Mouse (Mus musculus) kidney, embryonic 14.5 days (tissue): ENCODE results near the gene Ptafr. TPM values are rescaled to one million over a fixed set of nuclear protein-coding genes. Genes with fewer than 3 reads are reported as not detected.

Experiments used
- ATAC-seq: fragments of 200-750 bp; cut with Nextera tagmentation; 2 replicates; pipeline ENCODE4 v1.8.0; 2017; ENCODE audit warnings: moderate number of reproducible peaks, mild to moderate bottlenecking, moderate TSS enrichment, moderate library complexity; ENCODE audit not compliant: low FRiP score, low TSS enrichment
- H3K27ac ChIP-seq: fragments of 300-500 bp; sonication (generic); 2 replicates; pipeline ENCODE4 v1.5.1; 2014; ENCODE audit warnings: low read depth, mild to moderate bottlenecking, low read length, moderate library complexity, mixed read lengths
- H3K27me3 ChIP-seq: fragments of 300-500 bp; sonication (generic); 2 replicates; pipeline ENCODE4 v1.6.1; 2014; ENCODE audit warnings: mild to moderate bottlenecking, low read length; ENCODE audit not compliant: control insufficient read depth, insufficient read depth
- H3K36me3 ChIP-seq: fragments of 300-500 bp; sonication (generic); 2 replicates; pipeline ENCODE4 v1.6.1; 2014; ENCODE audit warnings: low read length, mixed read lengths; ENCODE audit not compliant: control insufficient read depth, insufficient read depth
- H3K4me1 ChIP-seq: fragments of 300-500 bp; sonication (generic); 2 replicates; pipeline ENCODE4 v1.6.1; 2014; ENCODE audit warnings: low read length, mixed read lengths; ENCODE audit not compliant: control insufficient read depth, insufficient read depth
- H3K4me2 ChIP-seq: fragments of 300-500 bp; sonication (generic); replicated peaks from 2 replicates; pipeline ENCODE4 v1.6.1; 2014; ENCODE audit warnings: low read depth, mild to moderate bottlenecking, low read length
- H3K4me3 ChIP-seq: fragments of 300-500 bp; sonication (generic); 2 replicates; pipeline ENCODE4 v1.5.1; 2014; ENCODE audit warnings: mild to moderate bottlenecking, low read length
- H3K9ac ChIP-seq: fragments of 300-500 bp; sonication (generic); 2 replicates; pipeline ENCODE4 v1.6.1; 2014; ENCODE audit warnings: low read depth, mild to moderate bottlenecking, low read length, moderate library complexity
- H3K9me3 ChIP-seq: fragments of 300-500 bp; sonication (generic); 2 replicates; pipeline ENCODE4 v1.6.1; 2016; ENCODE audit warnings: low read length; ENCODE audit not compliant: control insufficient read depth
- WGBS: fragments of 180-500 bp; shearing (Covaris S2); extraction: QIAGEN DNeasy Blood & Tissue Kit; methylation state at CpG from one replicate; pipeline ENCODE4 v1.1.7; 2014; 5-methylcytosine and 5-hydroxymethylcytosine counted together
- polyA plus RNA-seq: library from polyadenylated mRNA; unstranded; fragments of >200 nt; fragmentation: Nextera tagmentation; extraction: Ambion mirVana; gene quantifications from 2 replicates; pipeline ENCODE4 v1.2.1, GENCODE M21; 2014

Ptafr gene
- polyA plus RNA-seq, 1 experiment from 2014 or later: 0.47 TPM

DNA sequence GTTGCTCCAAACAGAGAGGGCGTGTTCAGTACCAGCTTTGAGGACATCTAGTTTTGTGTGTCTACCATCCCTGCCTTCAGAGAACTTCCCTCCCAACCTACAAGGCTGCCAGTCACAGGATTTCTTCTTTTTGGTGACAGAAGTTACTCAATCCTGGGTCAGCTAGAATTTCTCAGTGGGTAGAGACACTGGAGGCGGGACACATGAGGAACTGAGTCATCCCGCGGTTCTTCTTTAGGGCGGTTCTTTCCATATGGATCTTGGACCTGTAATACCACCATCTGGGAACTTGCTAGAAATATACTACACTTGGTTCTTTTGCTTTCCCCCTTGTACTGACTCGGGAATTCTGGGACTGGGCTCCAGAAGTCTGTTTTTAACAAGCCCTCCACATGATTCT lies 54.0 kb downstream of the Ptafr start:
- Histone ChIP-seq H3K4me3 (no peak overlapping the region), H3K27me3 (no peaks in the 10 kb centered on the region), H3K4me2 (no peak overlapping the region), H3K9me3 (peaks cover 4% of the 10 kb centered on the region; the same call in 1 of the 2 replicates), H3K4me1 (no peaks in the 10 kb centered on the region), H3K36me3 (no peaks in the 10 kb centered on the region), H3K9ac (no peak overlapping the region), H3K27ac (no peak overlapping the region)
- no peak for ATAC-seq
- WGBS: 91% methylated on average over 6 of the region's 6 CpGs

DNA sequence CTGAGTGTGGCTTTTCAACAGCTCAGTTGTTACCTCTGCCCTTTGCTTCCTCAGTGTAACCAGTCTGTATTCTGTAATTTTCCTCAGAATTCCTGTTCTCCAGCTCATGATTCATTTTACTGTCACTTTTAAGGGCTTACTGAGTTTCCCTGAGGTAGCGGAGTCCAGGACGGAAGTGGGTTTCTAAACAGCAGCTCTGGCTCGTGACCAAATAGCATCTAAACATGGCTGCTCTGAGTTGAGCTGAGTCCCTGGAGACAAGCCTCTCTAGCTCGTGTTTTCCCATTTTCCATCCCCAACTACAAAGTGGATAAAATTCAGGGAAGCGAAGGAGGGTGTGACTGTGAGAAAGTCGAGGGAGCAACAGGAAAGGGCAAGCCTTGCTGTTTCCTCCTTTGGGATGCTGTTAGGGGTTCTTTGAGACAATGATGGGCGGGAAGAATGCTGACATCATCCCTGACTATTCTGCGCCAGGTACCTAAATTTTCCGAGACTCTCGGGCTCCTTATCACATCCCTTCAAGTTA lies 55.0 kb downstream of the Ptafr start:
- Histone ChIP-seq H3K4me3 (no peak overlapping the region), H3K9me3 (peaks cover 4% of the 10 kb centered on the region; the same call in 1 of the 2 replicates), H3K27ac (no peak overlapping the region), H3K4me2 (no peak overlapping the region), H3K36me3 (no peaks in the 10 kb centered on the region), H3K9ac (no peak overlapping the region), H3K27me3 (no peaks in the 10 kb centered on the region), H3K4me1 (no peaks in the 10 kb centered on the region)
- WGBS: 80% methylated on average over 10 of the region's 10 CpGs
- no peak for ATAC-seq

DNA sequence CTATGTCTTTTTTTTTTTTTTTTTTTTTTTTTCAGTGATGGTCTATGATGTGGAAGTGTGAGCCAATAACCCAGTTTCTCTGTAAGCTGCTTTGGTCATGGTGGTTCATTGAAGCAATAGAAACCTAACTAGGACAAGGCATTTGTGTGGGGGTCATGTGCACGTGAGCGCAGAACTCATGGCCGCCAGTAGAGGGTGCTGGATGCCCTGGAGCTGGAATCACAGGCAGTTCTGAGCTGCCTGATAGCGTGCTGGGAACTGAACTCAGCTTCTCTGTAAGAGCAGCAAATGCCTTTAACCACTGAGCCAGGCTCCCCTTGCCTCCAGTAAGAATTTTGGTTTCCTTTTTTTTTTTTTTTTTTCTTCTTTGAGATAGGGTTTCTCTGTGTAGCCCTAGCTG lies 56.3 kb downstream of the Ptafr start:
- WGBS: 90% methylated on average over 4 of the region's 4 CpGs
- H3K4me2 ChIP-seq: no peak overlapping the region
- H3K27ac ChIP-seq: no peak overlapping the region
- no peak for ATAC-seq
- H3K9me3 ChIP-seq: no peaks in the 10 kb centered on the region; the same call in 1 of the 2 replicates
- no peaks in the 10 kb centered on the region for H3K27me3 ChIP-seq
- no peaks in the 10 kb centered on the region for H3K36me3 ChIP-seq
- H3K9ac ChIP-seq: no peak overlapping the region
- H3K4me3 ChIP-seq: no peak overlapping the region
- H3K4me1 ChIP-seq: no peaks in the 10 kb centered on the region

DNA sequence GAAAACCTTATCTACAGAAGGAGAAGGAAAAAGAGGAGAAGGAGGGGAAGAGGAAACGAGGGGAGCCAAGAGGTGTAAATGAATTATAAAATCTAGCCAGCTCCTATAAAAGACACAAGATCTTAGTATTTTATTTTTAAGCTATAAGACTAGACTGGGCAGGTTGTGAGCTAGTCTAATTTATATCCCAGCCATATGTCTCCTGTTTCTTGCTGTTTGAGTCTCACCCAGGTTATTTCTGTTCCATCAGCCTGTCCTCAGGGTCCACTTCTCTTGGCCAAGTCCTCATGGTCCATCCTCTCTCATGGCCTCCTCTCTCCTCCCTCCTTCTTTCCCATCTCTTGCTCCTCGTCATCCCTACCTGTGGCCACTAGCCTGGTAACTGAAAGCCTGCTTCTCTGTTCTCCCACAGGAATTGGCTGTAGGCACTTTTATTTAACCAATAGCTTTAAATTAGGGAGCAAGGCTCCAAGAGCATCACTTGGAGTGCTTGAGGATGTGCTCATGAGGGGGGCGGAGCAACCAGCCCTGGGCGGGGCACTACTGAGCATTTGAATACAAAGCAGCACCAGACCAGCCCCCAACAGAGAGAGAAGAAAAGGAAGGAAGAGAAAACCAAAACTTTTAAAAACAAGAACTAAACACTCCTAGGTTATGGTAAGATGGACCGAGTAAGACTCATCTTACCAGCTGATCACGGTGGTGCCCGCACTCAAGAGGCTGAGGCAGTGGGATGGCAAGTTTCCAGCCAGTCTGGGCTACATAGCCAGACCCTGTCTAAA lies 57.6 kb downstream of the Ptafr start:
- no peak for ATAC-seq
- 76% methylated on average over 7 of the region's 7 CpGs for WGBS
- Histone ChIP-seq H3K4me3 (no peak overlapping the region), H3K9me3 (no peaks in the 10 kb centered on the region), H3K27me3 (no peaks in the 10 kb centered on the region), H3K36me3 (no peaks in the 10 kb centered on the region), H3K4me1 (no peaks in the 10 kb centered on the region), H3K9ac (no peak overlapping the region), H3K4me2 (no peak overlapping the region), H3K27ac (no peak overlapping the region)

DNA sequence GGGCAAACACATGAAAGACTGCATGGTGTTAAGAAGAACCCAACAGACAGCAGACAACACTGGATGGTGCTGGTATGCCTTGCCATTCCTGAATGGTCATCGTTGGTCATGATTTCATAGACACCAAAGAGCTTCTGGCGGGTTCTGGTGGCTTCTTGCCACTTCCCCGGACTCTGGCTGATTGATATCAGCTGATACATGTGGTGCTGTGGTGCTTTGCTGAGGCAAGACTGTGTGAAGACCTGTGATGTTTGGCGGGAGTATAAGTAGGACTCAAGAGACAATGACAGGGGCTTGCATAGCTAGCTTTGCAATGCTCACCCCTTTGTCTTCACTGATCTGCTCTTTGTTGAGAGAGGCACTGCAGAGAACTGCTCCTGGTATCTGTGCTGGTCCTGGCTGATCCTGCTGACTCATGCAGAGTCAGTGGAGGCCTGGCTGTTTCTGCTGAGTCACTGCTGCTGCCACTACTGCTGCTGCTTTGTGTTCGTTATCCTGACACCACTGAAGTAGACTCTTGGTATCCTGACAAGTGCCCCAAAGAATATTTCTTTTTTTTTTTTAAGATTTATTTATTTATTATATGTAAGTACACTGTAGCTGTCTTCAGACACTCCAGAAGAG lies 60.3 kb downstream of the Ptafr start:
- Histone ChIP-seq H3K4me2 (no peak overlapping the region), H3K9ac (no peak overlapping the region), H3K9me3 (no peaks in the 10 kb centered on the region), H3K4me3 (no peak overlapping the region), H3K27ac (no peak overlapping the region), H3K27me3 (no peaks in the 10 kb centered on the region), H3K36me3 (no peaks in the 10 kb centered on the region), H3K4me1 (no peaks in the 10 kb centered on the region)
- WGBS: 85% methylated on average over 5 of the region's 5 CpGs
- ATAC-seq: no peak

DNA sequence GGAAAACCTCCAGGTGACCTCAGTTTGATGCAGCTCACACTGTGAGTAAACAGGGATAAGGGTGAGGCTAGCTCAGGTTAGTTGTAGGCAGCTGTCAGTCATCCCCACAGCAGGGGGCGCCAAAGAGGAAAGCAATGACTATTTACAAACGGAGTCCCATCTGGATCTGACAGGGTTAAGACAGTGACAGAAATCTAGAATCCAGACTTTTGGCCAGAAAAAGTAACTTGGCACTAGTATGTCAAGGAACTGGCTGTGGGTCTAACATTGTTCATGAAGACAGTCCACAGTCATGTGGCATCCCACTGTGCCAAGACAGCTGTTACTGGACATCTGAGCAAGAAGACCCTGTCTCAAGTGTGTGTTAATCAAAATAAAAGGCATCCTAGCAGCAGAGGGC lies 65.0 kb downstream of the Ptafr start:
- no peak for ATAC-seq
- Histone ChIP-seq H3K4me2 (no peak overlapping the region), H3K4me3 (no peak overlapping the region), H3K9me3 (no peaks in the 10 kb centered on the region), H3K27me3 (no peaks in the 10 kb centered on the region), H3K4me1 (no peaks in the 10 kb centered on the region), H3K27ac (no peak overlapping the region), H3K36me3 (no peaks in the 10 kb centered on the region), H3K9ac (no peak overlapping the region)
- 6% methylated on average over 2 of the region's 2 CpGs for WGBS

Other genes starting within 250 kb of the Ptafr start
- gene Trnau1ap, start 234.5 kb upstream of the Ptafr start, polyA plus RNA-seq: 79.5 and 86.2 TPM in 2 replicates
- gene Rcc1, start 210.5 kb upstream of the Ptafr start, polyA plus RNA-seq: 63.6 and 66.2 TPM in 2 replicates
- 22.3 and 31.8 TPM in 2 replicates for gene Phactr4, start 141.6 kb upstream of the Ptafr start, polyA plus RNA-seq
- gene Med18, start 100.1 kb upstream of the Ptafr start, polyA plus RNA-seq: 19.3 and 24.5 TPM in 2 replicates
- gene Sesn2, start 53.6 kb upstream of the Ptafr start, polyA plus RNA-seq: 12.4 and 15.4 TPM in 2 replicates
- 1,253 and 1,671 TPM in 2 replicates for gene Atpif1, start 30.4 kb upstream of the Ptafr start, polyA plus RNA-seq
- 176 and 238 TPM in 2 replicates for gene Dnajc8, start 28.5 kb upstream of the Ptafr start, polyA plus RNA-seq
- gene Eya3, start 74.9 kb downstream of the Ptafr start, polyA plus RNA-seq: 24.8 and 35.0 TPM in 2 replicates
- gene Xkr8, start 168.5 kb downstream of the Ptafr start, polyA plus RNA-seq: 5.3 and 5.4 TPM in 2 replicates
- gene Smpdl3b, start 193.2 kb downstream of the Ptafr start, polyA plus RNA-seq: 7.0 and 10.5 TPM in 2 replicates
- 120 and 124 TPM in 2 replicates for gene Rpa2, start 204.3 kb downstream of the Ptafr start, polyA plus RNA-seq
- 0.73 and 1.4 TPM in 2 replicates for gene Themis2, start 232.3 kb downstream of the Ptafr start, polyA plus RNA-seq